Mouse (Mus musculus) heart, adult 2 months (tissue): ENCODE measurements at regions not wholly inside any gene's neighbourhood (a gene's known extent, or its start where the extent isn't known, plus 50 kb on each side); places are given as distances from the start of the nearest gene placed in this dataset.

Source experiments
- DNase-seq, 2 experiments: peaks; one replicate each; pipeline ENCODE4 v3.0.0; 2021
- H3K27ac ChIP-seq: fragments of 200-600 bp; 2 replicates; pipeline ENCODE4 v1.8.1; 2022
- H3K27me3 ChIP-seq: fragments of 200-500 bp; 2 replicates; pipeline ENCODE4 v1.6.1; 2012; ENCODE audit warnings: mild to moderate bottlenecking, low read length, inconsistent platforms, mixed read lengths; ENCODE audit not compliant: control insufficient read depth, insufficient read depth
- H3K36me3 ChIP-seq: fragments of 200-500 bp; 2 replicates; pipeline ENCODE4 v1.6.1; 2012; ENCODE audit warnings: low read length, inconsistent platforms; ENCODE audit not compliant: control insufficient read depth, insufficient read depth
- H3K4me1 ChIP-seq: fragments of 200-500 bp; 2 replicates; pipeline ENCODE4 v1.6.1; 2011; ENCODE audit warnings: low read length; ENCODE audit not compliant: control insufficient read depth, insufficient read depth
- H3K4me3 ChIP-seq: fragments of 200-600 bp; 2 replicates; pipeline ENCODE4 v1.8.1; 2022
- H3K79me2 ChIP-seq: fragments of 200-500 bp; replicated peaks from 2 replicates; pipeline ENCODE4 v1.6.1; 2012; ENCODE audit warnings: mild to moderate bottlenecking, inconsistent platforms, low read length, moderate library complexity, mixed read lengths; ENCODE audit not compliant: control insufficient read depth, insufficient read depth
- H3K9ac ChIP-seq: fragments of 200-500 bp; 2 replicates; pipeline ENCODE4 v1.6.1; 2012; ENCODE audit warnings: low read depth, mild to moderate bottlenecking, control low read depth, inconsistent platforms, low read length, mixed read lengths
- CTCF ChIP-seq: fragments of 200-600 bp; IDR thresholded peaks from 2 replicates; pipeline ENCODE4 v1.8.1; 2022; ENCODE audit warnings: antibody characterized with exemption, mild to moderate bottlenecking, moderate library complexity
- EP300 ChIP-seq: fragments of 200-500 bp; IDR thresholded peaks from 2 replicates; pipeline ENCODE4 v1.6.1; 2011; ENCODE audit warnings: low read depth, low read length, control low read depth; ENCODE audit not compliant: insufficient read depth
- POLR2A ChIP-seq: fragments of 200-500 bp; IDR thresholded peaks from 2 replicates; pipeline ENCODE4 v1.6.1; 2011; ENCODE audit warnings: mild to moderate bottlenecking, low read depth, low read length, control low read depth; ENCODE audit not compliant: insufficient read depth
- WGBS: fragments of 180-500 bp; shearing (Covaris S2); methylation state at CpG from one replicate; pipeline ENCODE4 v1.1.7; 2018; 5-methylcytosine and 5-hydroxymethylcytosine counted together
- intact Hi-C: fragments of 180-260 bp; cut with DNase I; formaldehyde crosslinking; loops from one replicate; pipeline ENCODE4 v1.15.1; 2025

GRCm38 (mm10) chr10:8095924-8096323 lies 139.9 kb upstream of the Tab2 start:
- no peaks in the 10 kb centered on the region for H3K4me1 ChIP-seq
- 43% methylated on average over 2 of the region's 2 CpGs for WGBS
- no peak overlapping the region for H3K9ac ChIP-seq
- no peak for TF ChIP-seq CTCF
- TF ChIP-seq EP300 = no peak
- no peak for DNase-seq
- intact Hi-C loops = loop anchor here (10.0 kb wide), 1 partner anchor 211 kb away; no protein-coding TSS in a partner anchor
- H3K27ac ChIP-seq = no peak overlapping the region
- H3K27me3 ChIP-seq = no peaks in the 10 kb centered on the region
- no peaks in the 10 kb centered on the region for H3K79me2 ChIP-seq
- no peaks in the 10 kb centered on the region for H3K36me3 ChIP-seq
- no peak overlapping the region for H3K4me3 ChIP-seq

- Histone ChIP-seq H3K4me3 (no peak overlapping the region), H3K27me3 (no peaks in the 10 kb centered on the region), H3K9ac (no peak overlapping the region), H3K79me2 (no peaks in the 10 kb centered on the region), H3K36me3 (no peaks in the 10 kb centered on the region), H3K27ac (no peak overlapping the region), H3K4me1 (no peaks in the 10 kb centered on the region)
- TF ChIP-seq POLR2A (no peak), CTCF (no peak), EP300 (no peak)
- WGBS = 87% methylated on average over 3 of the region's 3 CpGs
- intact Hi-C loops = loop anchor here (10.0 kb wide), 1 partner anchor 210 kb away; no protein-coding TSS in a partner anchor
- DNase-seq = no peak
Measured at GRCm38 (mm10) chr10:8095206-8095605, 139.2 kb upstream of the Tab2 start.

GRCm38 (mm10) chr10:8091871-8092552 lies 136.0 kb upstream of the Tab2 start:
- WGBS = 60% methylated on average over 8 of the region's 8 CpGs
- TF ChIP-seq EP300 (no peak), CTCF (no peak), POLR2A (no peak)
- Histone ChIP-seq H3K27me3 (no peaks in the 10 kb centered on the region), H3K36me3 (no peaks in the 10 kb centered on the region), H3K4me1 (no peaks in the 10 kb centered on the region), H3K4me3 (no peak overlapping the region), H3K27ac (no peak overlapping the region), H3K79me2 (no peaks in the 10 kb centered on the region), H3K9ac (no peak overlapping the region)
- intact Hi-C loops = loop anchor here (10.0 kb wide), 1 partner anchor 207 kb away; no protein-coding TSS in a partner anchor
- no peak for DNase-seq

- Histone ChIP-seq H3K4me1 (no peaks in the 10 kb centered on the region), H3K36me3 (no peaks in the 10 kb centered on the region), H3K9ac (no peak overlapping the region), H3K27ac (no peak overlapping the region), H3K79me2 (no peaks in the 10 kb centered on the region), H3K4me3 (no peak overlapping the region), H3K27me3 (no peaks in the 10 kb centered on the region)
- 24% methylated on average over 9 of the region's 9 CpGs for WGBS
- no peak for TF ChIP-seq CTCF
- no peak for TF ChIP-seq EP300
- TF ChIP-seq POLR2A = no peak
- DNase-seq = no peak
- intact Hi-C loops = no loop called here
Measured at GRCm38 (mm10) chr10:8089296-8089695, 133.3 kb upstream of the Tab2 start.

- TF ChIP-seq POLR2A (no peak), CTCF (no peak), EP300 (no peak)
- H3K36me3 ChIP-seq = no peaks in the 10 kb centered on the region
- WGBS = 69% methylated on average over 3 of the region's 3 CpGs
- no peak overlapping the region for H3K4me3 ChIP-seq
- H3K27me3 ChIP-seq = no peaks in the 10 kb centered on the region
- H3K27ac ChIP-seq = no peak overlapping the region
- no peak overlapping the region for H3K9ac ChIP-seq
- no peaks in the 10 kb centered on the region for H3K4me1 ChIP-seq
- DNase-seq = no peak
- no peaks in the 10 kb centered on the region for H3K79me2 ChIP-seq
- intact Hi-C loops = no loop called here
Measured at GRCm38 (mm10) chr10:8088737-8089136, 132.7 kb upstream of the Tab2 start.

- 92% methylated on average over 3 of the region's 3 CpGs for WGBS
- DNase-seq = no peak
- H3K27me3 ChIP-seq = no peaks in the 10 kb centered on the region
- intact Hi-C loops = no loop called here
- H3K4me1 ChIP-seq = no peaks in the 10 kb centered on the region
- no peaks in the 10 kb centered on the region for H3K36me3 ChIP-seq
- H3K9ac ChIP-seq = no peak overlapping the region
- no peak for TF ChIP-seq POLR2A
- no peak for TF ChIP-seq CTCF
- no peak for TF ChIP-seq EP300
- H3K79me2 ChIP-seq = no peaks in the 10 kb centered on the region
- H3K4me3 ChIP-seq = no peak overlapping the region
- no peak overlapping the region for H3K27ac ChIP-seq
Measured at GRCm38 (mm10) chr10:8088321-8088720, 132.3 kb upstream of the Tab2 start.
